Mouse (Mus musculus) G1E (cell line): ENCODE measurements around the gene B230217C12Rik. TPM values are rescaled to one million over a fixed set of nuclear protein-coding genes. Genes with fewer than 3 reads are reported as not detected.

Experiments used
- ATAC-seq: 2 replicates; pipeline ENCODE4 v1.8.0; 2016; ENCODE audit warnings: mild to moderate bottlenecking; ENCODE audit not compliant: insufficient number of reproducible peaks, poor library complexity, low FRiP score, severe bottlenecking; ENCODE audit errors: extremely low read depth
- DNase-seq: peaks from one replicate; pipeline ENCODE4 v3.0.0; 2012; ENCODE audit warnings: low spot score
- H3K27me3 ChIP-seq: 2 replicates; pipeline ENCODE4 v1.6.1; 2012; ENCODE audit warnings: mild to moderate bottlenecking, low read length, inconsistent platforms; ENCODE audit not compliant: insufficient read depth
- H3K36me3 ChIP-seq: replicated peaks from 2 replicates; pipeline ENCODE3; 2012; ENCODE audit warnings: mild to moderate bottlenecking, inconsistent platforms
- H3K4me1 ChIP-seq: 2 replicates; pipeline ENCODE4 v1.6.1; 2012; ENCODE audit warnings: low read depth, low read length, inconsistent platforms, mixed read lengths; ENCODE audit not compliant: insufficient read depth
- H3K4me3 ChIP-seq: 2 replicates; pipeline ENCODE4 v1.5.1; 2012; ENCODE audit warnings: low read depth, mild to moderate bottlenecking, inconsistent platforms, low read length, moderate library complexity, mixed read lengths
- H3K9me3 ChIP-seq: replicated peaks from 2 replicates; pipeline ENCODE4 v1.6.1; 2012; ENCODE audit warnings: inconsistent platforms
- CTCF ChIP-seq: IDR thresholded peaks from 2 replicates; pipeline ENCODE4 v1.5.1; 2012; ENCODE audit warnings: low read depth, low read length, inconsistent platforms, mixed read lengths
- GATA1 ChIP-seq: IDR thresholded peaks from 2 replicates; pipeline ENCODE4 v1.6.1; 2012; ENCODE audit warnings: borderline replicate concordance, low read length, inconsistent platforms, mixed read lengths
- GATA2 ChIP-seq: IDR thresholded peaks from 2 replicates; pipeline ENCODE4 v1.6.1; 2012; ENCODE audit warnings: low read depth, low read length, inconsistent platforms, borderline replicate concordance
- POLR2AphosphoS5 ChIP-seq: IDR thresholded peaks from 2 replicates; pipeline ENCODE4 v1.6.1; 2012; ENCODE audit warnings: low read depth, low read length, inconsistent platforms; ENCODE audit not compliant: insufficient replicate concordance
- TAL1 ChIP-seq: conservative IDR thresholded peaks from 2 replicates; pipeline ENCODE4 v1.6.1; 2012; ENCODE audit warnings: low read depth, low read length, inconsistent platforms, mixed read lengths
- polyA plus RNA-seq: library from polyadenylated mRNA; stranded (reverse); fragments of >175 nt; gene quantifications from 2 replicates; pipeline ENCODE4 v1.2.3, GENCODE M21; 2012
- total RNA-seq, 2 experiments: library from RNA; stranded (forward) in 1 of 2; stranded (reverse) in 1 of 2; fragments of 200-1000 nt in 1 of 2; fragments of >200 nt in 1 of 2; fragmentation: Nextera tagmentation in 1 of 2; gene quantifications; 2 replicates each; pipeline ENCODE4 v1.2.3; 2014 to 2017

B230217C12Rik gene
- total and polyA plus RNA-seq, 3 experiments, result 0.16 TPM; not detected in 2

DNA sequence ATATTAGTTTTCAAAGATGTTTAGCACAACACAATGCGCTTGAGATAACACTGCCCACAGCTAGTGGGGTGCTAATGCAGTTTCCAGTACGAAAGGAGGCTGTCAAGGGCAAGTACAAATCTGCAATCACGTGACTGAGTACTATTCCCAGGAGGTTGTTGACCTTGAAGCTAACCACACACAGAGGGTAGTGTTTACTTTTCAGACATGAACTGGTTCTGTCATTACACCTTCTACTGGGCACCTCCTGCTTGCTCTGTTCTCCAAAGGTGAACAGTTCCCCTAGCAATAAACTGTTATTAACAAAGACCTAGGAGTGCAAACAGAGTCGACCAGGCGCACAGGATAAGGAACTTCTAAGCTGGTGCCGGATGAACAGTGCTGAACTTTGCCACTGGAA is 9.8 kb downstream of the B230217C12Rik start:
- Histone ChIP-seq H3K4me1 (no peaks in the 10 kb centered on the region), H3K4me3 (no peak overlapping the region), H3K36me3 (no peaks in the 10 kb centered on the region), H3K9me3 (no peaks in the 10 kb centered on the region), H3K27me3 (no peaks in the 10 kb centered on the region)
- TF ChIP-seq GATA1 (no peak), TAL1 (no peak), GATA2 (no peak), POLR2AphosphoS5 (no peak), CTCF (no peak)
- DNase-seq, result no peak
- no peak for ATAC-seq

DNA sequence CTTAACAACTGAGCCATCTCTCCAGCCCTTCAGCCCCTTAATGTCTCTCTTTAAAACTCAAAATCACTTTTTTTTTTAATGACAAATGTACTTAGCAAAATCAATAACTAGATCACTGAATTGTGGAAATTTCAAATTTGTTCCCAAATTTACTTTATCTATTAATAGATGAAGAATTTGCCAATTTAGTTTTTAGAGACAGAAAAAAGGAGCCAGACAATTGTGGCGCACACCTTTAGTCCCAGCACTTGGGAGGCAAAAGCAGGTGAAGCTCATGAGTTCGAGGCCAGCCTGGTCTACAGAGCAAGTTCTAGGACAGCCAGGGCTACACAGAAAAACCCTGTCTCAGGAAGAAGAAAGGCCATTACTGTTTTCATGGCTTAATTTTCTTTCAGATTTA is 11.0 kb downstream of the B230217C12Rik start:
- TF ChIP-seq GATA1 (no peak), POLR2AphosphoS5 (no peak)
- Histone ChIP-seq H3K36me3 (no peaks in the 10 kb centered on the region), H3K4me3 (no peak overlapping the region), H3K4me1 (no peaks in the 10 kb centered on the region), H3K27me3 (no peaks in the 10 kb centered on the region), H3K9me3 (no peaks in the 10 kb centered on the region)
- ATAC-seq, result no peak
- DNase-seq, result no peak

DNA sequence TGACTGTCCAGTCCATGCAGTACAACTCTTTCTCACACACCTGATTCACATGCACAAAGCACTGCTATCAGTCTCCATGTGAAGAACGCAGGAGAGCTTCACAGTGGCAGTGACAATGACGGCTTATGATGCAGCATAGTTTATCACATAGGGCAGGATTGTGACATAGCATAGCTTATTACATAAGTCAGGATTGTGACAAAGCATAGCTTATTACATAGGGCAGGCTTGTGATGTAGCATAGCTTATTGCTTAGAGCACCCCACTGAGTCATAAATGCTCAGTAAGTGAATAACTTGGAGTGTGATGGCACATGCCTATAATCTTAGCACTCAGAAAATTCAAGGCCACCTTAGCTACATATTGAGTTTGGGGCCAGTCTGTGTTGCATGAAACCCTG is 14.9 kb downstream of the B230217C12Rik start:
- TF ChIP-seq POLR2AphosphoS5 (no peak), TAL1 (no peak), CTCF (no peak), GATA1 (no peak), GATA2 (no peak)
- ATAC-seq, result no peak
- H3K36me3 ChIP-seq, result no peaks in the 10 kb centered on the region

DNA sequence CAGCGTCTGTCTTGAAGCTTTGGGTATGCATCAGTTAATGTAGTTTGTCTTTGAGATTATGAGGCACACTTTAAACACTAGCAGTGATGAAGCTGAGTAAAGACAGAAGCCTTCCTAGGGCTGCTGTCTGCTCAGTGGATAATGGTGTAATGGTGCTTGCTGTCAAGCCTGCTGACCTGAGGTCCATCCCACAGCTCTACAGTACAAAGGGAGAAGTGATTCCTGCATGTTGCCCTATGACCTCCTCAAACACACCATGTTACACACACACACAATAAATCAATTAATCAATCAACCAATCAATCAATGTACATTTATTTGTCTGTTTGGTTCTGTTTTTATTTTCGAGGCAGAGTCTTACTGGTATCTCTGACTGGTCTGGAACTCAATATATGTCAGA is 21.6 kb downstream of the B230217C12Rik start:
- ATAC-seq (no peak), DNase-seq (no peak)
- H3K9me3 ChIP-seq, result no peaks in the 10 kb centered on the region
- H3K36me3 ChIP-seq, result no peaks in the 10 kb centered on the region
- H3K4me1 ChIP-seq, result no peaks in the 10 kb centered on the region
- TF ChIP-seq GATA1 (no peak), TAL1 (no peak), GATA2 (no peak), POLR2AphosphoS5 (no peak), CTCF (no peak)
- H3K4me3 ChIP-seq, result no peak overlapping the region
- no peaks in the 10 kb centered on the region; the same call in 1 of the 2 replicates for H3K27me3 ChIP-seq

More for the DNA sequence above, 14.9 kb downstream of the B230217C12Rik start:
- Histone ChIP-seq H3K27me3 (no peaks in the 10 kb centered on the region), H3K4me1 (no peaks in the 10 kb centered on the region), H3K4me3 (no peak overlapping the region), H3K9me3 (no peaks in the 10 kb centered on the region)
- no peak for DNase-seq

DNA sequence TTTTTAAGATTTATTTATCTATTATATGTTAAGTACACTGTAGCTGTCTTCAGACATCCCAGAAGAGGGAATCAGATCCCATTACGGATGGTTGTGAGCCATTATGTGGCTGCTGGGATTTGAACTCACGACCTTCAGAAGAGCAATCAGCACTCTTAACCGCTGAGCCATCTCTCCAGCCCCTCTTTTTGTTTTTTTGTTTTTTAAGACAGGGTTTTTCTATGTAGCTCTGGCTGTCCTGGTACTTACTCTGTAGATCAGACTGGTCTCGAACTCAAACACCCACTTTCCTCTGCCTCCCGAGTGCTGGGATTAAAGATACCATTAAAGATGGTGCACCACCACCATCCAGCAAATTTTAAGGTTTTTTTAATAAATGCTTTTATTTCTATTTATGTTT is 24.8 kb downstream of the B230217C12Rik start:
- Histone ChIP-seq H3K4me1 (no peaks in the 10 kb centered on the region), H3K9me3 (no peaks in the 10 kb centered on the region), H3K4me3 (no peak overlapping the region), H3K36me3 (no peaks in the 10 kb centered on the region), H3K27me3 (no peaks in the 10 kb centered on the region; the same call in 1 of the 2 replicates)
- TF ChIP-seq TAL1 (no peak), GATA2 (no peak), CTCF (no peak), POLR2AphosphoS5 (no peak), GATA1 (no peak)
- ATAC-seq (no peak), DNase-seq (no peak)

DNA sequence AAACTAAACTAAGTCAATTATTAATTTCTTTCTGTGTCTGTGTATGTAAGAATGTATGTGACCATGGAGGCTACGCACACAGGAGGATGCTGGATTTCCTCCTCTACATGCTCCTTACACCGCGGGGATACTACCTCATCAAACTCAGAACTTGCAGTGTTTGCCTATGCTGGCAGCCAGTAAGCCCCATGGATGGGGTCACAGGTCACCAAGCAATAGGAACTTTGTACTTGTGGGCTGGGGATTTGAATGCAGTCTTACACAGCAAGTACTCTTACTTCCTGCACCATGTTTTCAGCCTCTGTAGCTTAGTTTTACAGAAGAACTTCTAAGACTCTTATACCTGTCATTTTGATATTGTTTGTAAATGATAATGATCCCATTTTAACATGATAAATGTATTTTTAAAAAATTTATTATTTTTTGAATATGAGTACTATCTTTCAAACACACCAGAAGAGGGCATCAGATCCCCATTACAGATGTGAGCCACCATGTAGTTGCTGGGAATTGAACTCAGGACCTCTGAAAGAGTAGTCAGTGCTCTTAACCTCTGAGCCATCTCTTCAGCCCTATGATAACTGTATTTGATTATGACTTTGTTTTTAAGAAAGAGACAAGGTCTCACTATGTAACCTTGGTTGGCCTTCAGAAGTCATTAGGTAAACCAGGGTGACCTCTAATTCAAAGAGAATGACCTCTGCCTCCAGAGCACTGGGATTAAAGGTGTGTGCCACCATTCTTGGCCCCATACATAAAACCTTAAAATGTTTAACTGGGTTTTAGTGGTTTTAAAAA is 25.7 kb downstream of the B230217C12Rik start:
- Histone ChIP-seq H3K36me3 (no peaks in the 10 kb centered on the region), H3K9me3 (no peaks in the 10 kb centered on the region), H3K4me1 (no peaks in the 10 kb centered on the region), H3K27me3 (no peaks in the 10 kb centered on the region; the same call in 1 of the 2 replicates), H3K4me3 (no peak overlapping the region)
- ATAC-seq (no peak), DNase-seq (no peak)
- no peak for TF ChIP-seq GATA2
- TF ChIP-seq TAL1, result no peak
